Mouse (Mus musculus) thymus, postnatal 36 days (tissue): ENCODE measurements around the gene Pknox1.

Experiments
- DNase-seq, 2 experiments: peaks; one replicate each; pipeline ENCODE4 v3.0.0; 2022; ENCODE audit warnings: mixed read lengths in 2 of 2

The Pknox1 gene

DNA sequence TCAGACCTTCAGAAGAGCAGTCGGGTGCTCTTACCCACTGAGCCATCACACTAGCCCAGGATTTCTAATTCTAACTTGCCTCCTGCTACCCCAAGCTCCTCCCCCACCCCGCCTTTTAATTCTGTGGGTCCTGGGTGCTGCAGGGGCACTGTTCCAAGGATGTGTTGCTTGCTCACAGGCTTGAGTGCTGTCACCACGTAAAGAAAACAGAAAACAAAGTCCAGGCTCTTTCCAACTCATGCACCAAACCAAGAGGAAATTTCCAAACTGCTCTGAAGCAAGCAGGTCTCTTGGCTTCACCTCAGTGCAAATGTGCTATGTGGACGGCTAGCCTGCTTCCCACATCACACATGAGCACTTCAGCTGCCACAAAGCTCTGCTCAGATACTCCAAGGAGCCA is 90.8 kb downstream of the Pknox1 start:
- DNase-seq: no peak

DNA sequence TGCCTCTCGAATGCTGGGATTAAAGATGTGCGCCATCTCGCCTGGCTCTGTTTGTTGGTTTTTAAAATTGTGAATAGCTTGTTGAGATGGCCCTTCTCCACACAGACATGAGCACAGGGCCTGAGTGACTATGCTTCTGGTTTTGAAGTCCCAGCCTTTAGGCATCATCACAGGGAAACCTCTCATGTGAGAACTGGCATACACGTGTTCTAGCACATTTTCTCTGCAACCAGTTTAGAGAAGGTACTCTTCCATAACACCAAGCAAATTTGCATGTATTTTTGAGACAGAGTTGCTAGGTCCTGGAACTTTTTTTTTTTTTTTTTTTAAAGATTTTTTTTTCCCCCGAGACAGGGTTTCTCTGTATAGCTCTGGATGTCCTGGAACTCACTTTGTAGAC is 92.1 kb downstream of the Pknox1 start:
- DNase-seq: no peak
